Mouse (Mus musculus): Measurements from ENCODE around the gene Lipf. TPM values are rescaled to one million over a fixed set of nuclear protein-coding genes. Genes with fewer than 3 reads are reported as not detected.

The Lipf gene
- polyA plus RNA-seq, 1 experiment from 2014 or later: not detected

Other genes with a start within 250 kb of the Lipf start
- gene Lipo2, start 209.8 kb upstream of the Lipf start, polyA plus RNA-seq (2014; fragmentation: Nextera tagmentation; extraction: Ambion mirVana): 0.61 TPM in 1 of 2 replicates, not detected in the other
- gene Lipo3, start 199.2 kb upstream of the Lipf start, polyA plus RNA-seq (2014; fragmentation: Nextera tagmentation; extraction: Ambion mirVana): 9.9 and 10.7 TPM in 2 replicates
- gene Lipo1, start 173.7 kb upstream of the Lipf start, polyA plus RNA-seq (2014; fragmentation: Nextera tagmentation; extraction: Ambion mirVana): not detected in 2 replicates
- not detected in 2 replicates for gene Lipk, start 47.1 kb downstream of the Lipf start, polyA plus RNA-seq (2014; fragmentation: Nextera tagmentation; extraction: Ambion mirVana)
- gene Lipn, start 106.2 kb downstream of the Lipf start, polyA plus RNA-seq (2014; fragmentation: Nextera tagmentation; extraction: Ambion mirVana): not detected in 2 replicates
- not detected in 2 replicates for gene Lipm, start 139.7 kb downstream of the Lipf start, polyA plus RNA-seq (2014; fragmentation: Nextera tagmentation; extraction: Ambion mirVana)
- not detected in 2 replicates for gene Ankrd22, start 204.9 kb downstream of the Lipf start, polyA plus RNA-seq (2014; fragmentation: Nextera tagmentation; extraction: Ambion mirVana)
- 1.6 and 2.0 TPM in 2 replicates for gene Stambpl1, start 231.0 kb downstream of the Lipf start, polyA plus RNA-seq (2014; fragmentation: Nextera tagmentation; extraction: Ambion mirVana)